Mouse (Mus musculus): Measurements from ENCODE around the gene Lrrc2. TPM values are rescaled to one million over a fixed set of nuclear protein-coding genes. Genes with fewer than 3 reads are reported as not detected.

The Lrrc2 gene
- not detected in 2 replicates for polyA plus RNA-seq (2012; rRNA removed)

GRCm38 (mm10) chr9:110951397-110951796 is at the start of gene Lrrc2:
Lrrc2 (plus strand) TSS chr9:110951545.

GRCm38 (mm10) chr9:110916786-110917185 is 34.6 kb upstream of the Lrrc2 start, which contains the start of gene Fam240a:
Fam240a (minus strand) TSS chr9:110916861.

GRCm38 (mm10) chr9:110945926-110946325 is 5.4 kb upstream of the Lrrc2 start, which contains the start of gene Tdgf1:
Tdgf1 (minus strand) TSS chr9:110946158.

GRCm38 (mm10) chr9:110990204-110990603 is 38.9 kb downstream of the Lrrc2 start, which contains the start of gene Rtp3:
Rtp3 (minus strand) TSS chr9:110990583.

GRCm38 (mm10) chr9:111019022-111019421 is 67.7 kb downstream of the Lrrc2 start, which contains the start of gene Ltf:
Ltf (plus strand) TSS chr9:111019271.

Other genes starting within 250 kb of the Lrrc2 start
- gene Myl3, start 209.7 kb upstream of the Lrrc2 start, polyA plus RNA-seq (2012; rRNA removed), result not detected in 2 replicates
- 16.5 and 23.0 TPM in 2 replicates for gene Pth1r, start 204.4 kb upstream of the Lrrc2 start, polyA plus RNA-seq (2012; rRNA removed)
- gene Prss42, start 153.4 kb upstream of the Lrrc2 start, polyA plus RNA-seq (2012; rRNA removed), result not detected in 2 replicates
- not detected in 2 replicates for gene Prss44, start 137.6 kb upstream of the Lrrc2 start, polyA plus RNA-seq (2012; rRNA removed)
- gene Prss43, start 124.9 kb upstream of the Lrrc2 start, polyA plus RNA-seq (2012; rRNA removed), result not detected in 2 replicates
- gene Prss45, start 117.0 kb upstream of the Lrrc2 start, polyA plus RNA-seq (2012; rRNA removed), result not detected in 2 replicates
- gene Prss46, start 107.0 kb upstream of the Lrrc2 start, polyA plus RNA-seq (2012; rRNA removed), result not detected in 2 replicates
- not detected in 2 replicates for gene Prss50, start 93.6 kb upstream of the Lrrc2 start, polyA plus RNA-seq (2012; rRNA removed)
- 44.7 and 53.9 TPM in 2 replicates for gene Als2cl, start 71.7 kb upstream of the Lrrc2 start, polyA plus RNA-seq (2012; rRNA removed)
- 1.1 and 1.2 TPM in 2 replicates for gene Tmie, start 71.4 kb upstream of the Lrrc2 start, polyA plus RNA-seq (2012; rRNA removed)
- not detected in 2 replicates for gene Fam240a, start 34.7 kb upstream of the Lrrc2 start, polyA plus RNA-seq (2012; rRNA removed)
- gene Tdgf1, start 5.4 kb upstream of the Lrrc2 start, polyA plus RNA-seq (2012; rRNA removed), result not detected in 2 replicates
- 1.1 TPM in 2 replicates for gene Rtp3, start 39.0 kb downstream of the Lrrc2 start, polyA plus RNA-seq (2012; rRNA removed)
- 0.05 and 0.09 TPM in 2 replicates for gene Ltf, start 67.7 kb downstream of the Lrrc2 start, polyA plus RNA-seq (2012; rRNA removed)
- 2.6 and 4.4 TPM in 2 replicates for gene Ccrl2, start 106.0 kb downstream of the Lrrc2 start, polyA plus RNA-seq (2012; rRNA removed)
- gene Lrrfip2, start 166.0 kb downstream of the Lrrc2 start, polyA plus RNA-seq (2012; rRNA removed), result 21.4 and 22.0 TPM in 2 replicates